Mouse (Mus musculus) testis, adult 2 months (tissue): ENCODE measurements around the gene Gse1.

Source experiments
- CTCF ChIP-seq: fragments of 200-500 bp; IDR thresholded peaks from 2 replicates; pipeline ENCODE4 v1.5.1; 2012; ENCODE audit warnings: low read depth, mild to moderate bottlenecking, inconsistent platforms, low read length, moderate library complexity; ENCODE audit not compliant: control insufficient read depth, insufficient read depth, insufficient replicate concordance
- POLR2A ChIP-seq: fragments of 200-500 bp; IDR thresholded peaks from 2 replicates; pipeline ENCODE4 v1.6.1; 2012; ENCODE audit warnings: low read depth, mild to moderate bottlenecking, inconsistent platforms, low read length, moderate library complexity; ENCODE audit not compliant: control insufficient read depth

GRCm38 (mm10) chr8:120307103-120307502 lies 78.8 kb downstream of the Gse1 start:
- TF ChIP-seq POLR2A = no peak
- TF ChIP-seq CTCF = no peak
